Mouse (Mus musculus) intestine, embryonic 16.5 days (tissue): ENCODE measurements at regions not wholly inside any gene's neighbourhood (a gene's known extent, or its start where the extent isn't known, plus 50 kb on each side); places are given as distances from the start of the nearest gene placed in this dataset.

ENCODE experiments used
- ATAC-seq: fragments of 200-750 bp; cut with Nextera tagmentation; 2 replicates; pipeline ENCODE4 v1.8.0; 2017; ENCODE audit warnings: moderate TSS enrichment, moderate library complexity
- H3K27ac ChIP-seq: fragments of 300-500 bp; sonication (generic); 2 replicates; pipeline ENCODE4 v1.5.1; 2014; ENCODE audit warnings: mild to moderate bottlenecking, low read length
- H3K27me3 ChIP-seq: fragments of 300-500 bp; sonication (generic); replicated peaks from 2 replicates; pipeline ENCODE4 v1.6.1; 2014; ENCODE audit warnings: low read length, control low read depth, mixed read lengths; ENCODE audit not compliant: control insufficient read depth, insufficient read depth
- H3K36me3 ChIP-seq: fragments of 300-500 bp; sonication (generic); 2 replicates; pipeline ENCODE4 v1.6.1; 2014; ENCODE audit warnings: low read length, control low read depth; ENCODE audit not compliant: control insufficient read depth, insufficient read depth
- H3K4me1 ChIP-seq: fragments of 300-500 bp; sonication (generic); 2 replicates; pipeline ENCODE4 v1.6.1; 2014; ENCODE audit warnings: low read length, control low read depth, mixed read lengths; ENCODE audit not compliant: control insufficient read depth, insufficient read depth
- H3K4me2 ChIP-seq: fragments of 300-500 bp; sonication (generic); 2 replicates; pipeline ENCODE4 v1.6.1; 2014; ENCODE audit warnings: low read depth, low read length, control low read depth
- H3K4me3 ChIP-seq: fragments of 300-500 bp; sonication (generic); 2 replicates; pipeline ENCODE4 v1.5.1; 2014; ENCODE audit warnings: mild to moderate bottlenecking, low read length
- H3K9ac ChIP-seq: fragments of 300-500 bp; sonication (generic); 2 replicates; pipeline ENCODE4 v1.6.1; 2014; ENCODE audit warnings: low read depth, low read length
- H3K9me3 ChIP-seq: fragments of 300-500 bp; sonication (generic); 2 replicates; pipeline ENCODE4 v1.6.1; 2016; ENCODE audit warnings: low read length, control low read depth; ENCODE audit not compliant: control insufficient read depth
- WGBS: fragments of 180-500 bp; shearing (Covaris S2); extraction: QIAGEN DNeasy Blood & Tissue Kit; methylation state at CpG from one replicate; pipeline ENCODE4 v1.1.7; 2014; 5-methylcytosine and 5-hydroxymethylcytosine counted together

DNA sequence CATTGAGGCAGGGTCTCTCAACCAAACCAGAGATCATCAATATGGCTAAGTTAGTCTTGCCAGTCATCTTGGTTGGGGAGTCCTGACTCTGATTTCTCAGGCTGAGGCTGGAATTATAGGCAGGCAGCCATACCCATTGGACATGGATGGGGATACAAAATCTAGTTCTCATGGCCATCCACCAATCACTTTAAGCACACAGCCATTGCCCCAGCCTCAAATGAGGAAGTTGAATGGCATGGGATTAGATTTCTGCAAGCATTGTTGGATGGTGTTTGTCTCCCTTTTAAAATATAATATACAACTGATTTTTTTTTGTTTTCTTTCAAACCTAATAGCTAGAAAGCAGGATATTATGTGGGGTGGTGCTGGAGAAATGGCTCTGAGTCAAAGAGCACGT is 223.8 kb downstream of the Hace1 start:
- Histone ChIP-seq H3K4me2 (no peak overlapping the region), H3K27ac (no peak overlapping the region), H3K36me3 (no peaks in the 10 kb centered on the region), H3K4me3 (no peak overlapping the region), H3K27me3 (no peaks in the 10 kb centered on the region), H3K9me3 (no peaks in the 10 kb centered on the region), H3K4me1 (no peaks in the 10 kb centered on the region), H3K9ac (no peak overlapping the region)
- WGBS, result 43% methylated on average over 1 of the region's 1 CpGs
- ATAC-seq, result no peak

DNA sequence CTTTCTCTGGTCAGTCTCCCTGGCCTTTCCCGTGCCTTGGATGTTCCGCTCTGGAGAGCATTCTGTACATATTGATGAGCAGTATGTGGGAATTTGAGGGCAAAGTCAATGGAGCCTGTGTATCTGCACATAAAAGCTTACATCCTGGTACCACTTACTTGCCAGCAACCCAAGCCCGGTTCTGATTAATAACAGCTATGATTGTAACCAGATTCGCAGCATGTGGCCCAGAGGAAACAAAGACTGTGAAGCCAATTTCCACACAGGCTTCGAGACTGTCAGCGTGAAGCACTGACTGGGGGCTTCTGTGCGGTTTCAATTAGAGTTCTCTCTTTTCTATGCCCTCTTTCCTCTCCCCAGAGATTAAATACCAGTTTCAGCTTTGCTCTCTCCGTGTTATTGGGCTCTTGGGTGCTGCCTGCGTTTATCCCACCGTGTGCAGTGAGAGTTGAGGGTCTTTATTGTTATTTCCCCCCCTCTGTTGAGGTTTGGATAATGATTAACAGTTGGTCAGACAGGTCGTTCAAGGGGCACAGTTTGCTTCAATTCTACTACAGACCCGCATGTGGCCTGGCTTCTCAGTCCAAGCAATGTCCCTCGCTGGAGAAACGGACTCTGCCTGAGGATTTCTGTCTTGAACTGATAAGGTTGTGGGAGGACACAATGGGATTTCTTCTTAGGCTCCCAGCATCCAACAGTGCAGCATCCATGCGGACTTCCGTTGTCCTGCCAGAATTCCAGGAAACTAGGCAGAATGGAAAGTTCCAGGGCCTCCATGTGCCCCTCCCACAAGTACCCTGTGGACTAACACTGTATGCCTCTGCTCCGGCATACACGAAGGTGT is 229.6 kb downstream of the Hace1 start:
- Histone ChIP-seq H3K9me3 (no peaks in the 10 kb centered on the region), H3K4me1 (no peaks in the 10 kb centered on the region), H3K27ac (no peak overlapping the region), H3K27me3 (no peaks in the 10 kb centered on the region), H3K4me3 (no peak overlapping the region), H3K36me3 (no peaks in the 10 kb centered on the region), H3K9ac (no peak overlapping the region), H3K4me2 (no peak overlapping the region)
- WGBS, result 47% methylated on average over 18 of the region's 18 CpGs
- ATAC-seq, result peak; percentile 44; the same call in 1 of the 2 replicates

DNA sequence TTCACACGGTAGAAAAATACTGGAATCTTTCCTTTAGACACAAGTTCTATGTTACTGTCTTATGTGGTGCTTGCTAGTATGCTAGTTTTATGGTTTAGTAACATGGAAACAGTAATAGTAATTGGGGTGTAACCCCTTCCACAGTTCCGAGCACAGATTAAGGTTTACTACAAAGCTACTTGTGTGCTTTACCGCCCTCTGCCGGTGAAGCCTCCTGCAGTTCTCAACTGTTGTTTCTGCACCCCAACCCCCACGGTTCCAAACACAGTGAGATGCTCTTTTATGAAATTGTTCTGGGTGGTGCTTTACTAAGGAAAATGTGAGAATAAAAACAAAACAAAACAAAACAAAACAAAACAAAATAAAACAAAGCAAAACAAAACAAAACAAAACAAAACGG is 234.3 kb downstream of the Hace1 start:
- no peaks in the 10 kb centered on the region for H3K9me3 ChIP-seq
- H3K4me2 ChIP-seq, result no peak overlapping the region
- H3K27ac ChIP-seq, result no peak overlapping the region
- no peaks in the 10 kb centered on the region for H3K36me3 ChIP-seq
- H3K4me1 ChIP-seq, result no peaks in the 10 kb centered on the region
- H3K4me3 ChIP-seq, result no peak overlapping the region
- H3K27me3 ChIP-seq, result no peaks in the 10 kb centered on the region
- 52% methylated on average over 6 of the region's 6 CpGs for WGBS
- H3K9ac ChIP-seq, result no peak overlapping the region
- ATAC-seq, result no peak

DNA sequence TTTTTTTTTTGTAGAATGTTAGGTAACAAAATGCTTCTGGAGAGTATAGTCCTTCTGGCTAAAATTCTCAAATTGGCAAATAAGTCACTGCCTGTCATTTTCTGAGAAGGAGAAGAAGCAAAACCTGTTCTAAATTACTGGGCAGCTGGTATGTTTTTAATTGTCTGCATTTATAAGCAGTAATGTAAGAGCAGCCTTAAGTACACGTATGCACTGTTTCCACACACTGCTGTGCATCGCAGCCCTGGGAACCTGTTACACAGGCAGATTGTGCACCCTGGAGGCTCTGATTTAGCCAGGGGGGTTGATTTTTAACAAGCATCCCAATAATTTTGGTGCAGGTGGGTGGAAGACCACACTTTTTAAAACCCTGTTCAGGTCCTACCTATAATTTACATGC is 236.2 kb downstream of the Hace1 start:
- no peaks in the 10 kb centered on the region for H3K4me1 ChIP-seq
- no peaks in the 10 kb centered on the region for H3K27me3 ChIP-seq
- H3K9me3 ChIP-seq, result no peaks in the 10 kb centered on the region
- ATAC-seq, result no peak
- no peaks in the 10 kb centered on the region for H3K36me3 ChIP-seq
- no peak overlapping the region for H3K4me3 ChIP-seq
- H3K9ac ChIP-seq, result no peak overlapping the region
- WGBS, result 74% methylated on average over 2 of the region's 2 CpGs
- H3K4me2 ChIP-seq, result no peak overlapping the region
- no peak overlapping the region for H3K27ac ChIP-seq

DNA sequence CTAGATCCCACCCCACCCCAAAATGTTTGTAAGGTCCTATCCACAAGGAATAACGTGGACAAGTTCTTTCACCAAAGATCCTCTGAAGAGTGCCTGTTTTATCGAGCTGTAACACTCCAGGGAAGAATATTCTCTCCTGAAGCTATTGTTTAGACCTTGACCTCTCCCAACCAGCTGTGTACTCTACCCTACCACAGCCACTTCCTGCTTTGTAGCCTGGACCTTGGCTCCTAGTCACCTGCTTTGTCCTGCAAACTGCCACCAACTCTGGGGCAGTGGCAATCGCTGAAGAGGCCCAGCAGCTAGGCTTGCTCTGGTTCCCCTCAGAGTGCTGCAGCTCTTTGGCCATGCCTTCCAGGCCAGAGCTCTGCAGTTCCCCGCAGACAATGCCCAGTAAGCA is 239.1 kb downstream of the Hace1 start:
- peak; percentile 70 for ATAC-seq
- no peaks in the 10 kb centered on the region for H3K36me3 ChIP-seq
- no peak overlapping the region for H3K4me3 ChIP-seq
- H3K9ac ChIP-seq, result no peak overlapping the region
- H3K27me3 ChIP-seq, result no peaks in the 10 kb centered on the region
- no peaks in the 10 kb centered on the region for H3K9me3 ChIP-seq
- WGBS, result 81% methylated on average over 4 of the region's 4 CpGs
- no peak overlapping the region for H3K4me2 ChIP-seq
- no peaks in the 10 kb centered on the region for H3K4me1 ChIP-seq
- no peak overlapping the region for H3K27ac ChIP-seq

DNA sequence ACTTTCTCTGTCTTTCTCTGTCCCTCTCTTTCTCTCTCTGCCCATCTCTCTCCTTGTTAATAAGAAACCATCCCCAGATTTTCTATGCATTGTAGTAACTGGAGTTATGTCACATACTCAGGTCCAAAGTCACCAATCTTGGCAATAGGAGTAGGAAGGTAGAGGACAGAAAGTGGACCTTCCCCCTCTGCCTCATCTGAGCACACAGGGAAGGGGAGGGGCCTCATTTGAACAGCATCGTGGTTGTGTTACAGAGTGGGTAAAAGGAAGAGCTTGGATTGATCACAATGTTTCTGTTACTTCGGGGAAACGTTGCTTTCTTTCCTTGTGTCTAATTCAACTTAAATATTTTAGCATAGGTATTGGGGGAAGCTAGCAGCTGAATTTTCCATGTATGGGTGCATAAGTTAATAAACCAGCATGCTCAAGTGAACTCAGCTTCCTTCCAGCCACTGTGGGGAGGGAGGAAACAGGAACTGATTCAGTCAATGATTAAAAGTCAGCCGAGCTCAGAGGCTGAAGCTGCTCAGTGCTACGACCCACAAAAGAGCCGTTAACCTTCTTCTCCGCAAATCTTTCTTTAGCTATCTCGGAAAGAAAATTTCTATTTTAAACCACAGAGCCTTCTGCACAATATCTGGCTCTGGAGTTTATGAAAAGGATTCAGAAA is 243.5 kb downstream of the Hace1 start:
- no peak overlapping the region for H3K9ac ChIP-seq
- no peaks in the 10 kb centered on the region for H3K4me1 ChIP-seq
- H3K9me3 ChIP-seq, result no peaks in the 10 kb centered on the region
- no peak overlapping the region for H3K4me3 ChIP-seq
- no peaks in the 10 kb centered on the region for H3K36me3 ChIP-seq
- 29% methylated on average over 8 of the region's 8 CpGs for WGBS
- ATAC-seq, result peak; percentile 62; the same call in 1 of the 2 replicates
- H3K27me3 ChIP-seq, result no peaks in the 10 kb centered on the region
- H3K27ac ChIP-seq, result no peak overlapping the region
- H3K4me2 ChIP-seq, result no peak overlapping the region

DNA sequence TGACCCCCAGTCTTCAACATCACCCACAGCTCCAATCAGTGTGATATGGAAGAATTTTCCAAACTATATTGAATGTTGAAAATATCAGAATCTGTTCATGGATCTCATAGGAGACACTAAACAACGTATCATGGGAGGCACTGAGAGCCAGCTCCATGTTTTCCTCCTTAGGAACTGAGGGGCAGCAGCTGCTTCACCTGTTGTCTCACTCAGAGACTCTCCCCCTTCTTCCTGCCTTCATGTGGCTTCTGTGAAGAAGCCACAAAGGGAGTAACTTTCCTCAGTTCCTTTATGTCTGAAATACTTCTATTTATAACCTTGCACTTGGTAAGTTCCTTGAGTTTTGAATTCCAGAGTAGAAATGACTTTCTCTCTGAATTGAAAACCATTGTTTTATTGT is 244.6 kb downstream of the Hace1 start:
- Histone ChIP-seq H3K9me3 (no peaks in the 10 kb centered on the region), H3K4me1 (no peaks in the 10 kb centered on the region), H3K4me2 (no peak overlapping the region), H3K27me3 (no peaks in the 10 kb centered on the region), H3K4me3 (no peak overlapping the region), H3K36me3 (no peaks in the 10 kb centered on the region), H3K27ac (no peak overlapping the region), H3K9ac (no peak overlapping the region)
- ATAC-seq, result no peak
- 73% methylated on average over 1 of the region's 1 CpGs for WGBS

DNA sequence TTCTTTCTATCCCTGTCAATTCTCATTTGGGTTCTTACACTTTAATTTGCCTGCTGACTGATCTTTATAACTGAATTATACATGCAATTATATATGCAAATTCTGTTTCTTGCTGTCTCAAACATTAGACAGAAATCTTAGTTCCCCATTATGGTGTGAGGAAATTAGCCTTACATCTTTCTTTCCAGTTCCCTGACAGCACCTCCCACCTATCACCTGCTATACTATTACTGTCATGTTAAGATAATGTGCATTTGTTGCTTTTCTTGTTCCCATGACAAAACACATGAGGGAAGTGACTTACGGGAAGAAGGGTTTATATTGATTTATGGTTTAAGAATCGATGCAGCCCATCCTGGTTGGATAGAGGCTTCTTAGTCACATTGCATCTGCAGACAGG is 246.0 kb downstream of the Hace1 start:
- Histone ChIP-seq H3K36me3 (no peaks in the 10 kb centered on the region), H3K27ac (no peak overlapping the region), H3K9ac (no peak overlapping the region), H3K4me3 (no peak overlapping the region), H3K9me3 (no peaks in the 10 kb centered on the region), H3K27me3 (no peaks in the 10 kb centered on the region), H3K4me1 (no peaks in the 10 kb centered on the region), H3K4me2 (no peak overlapping the region)
- ATAC-seq, result no peak
- 74% methylated on average over 2 of the region's 2 CpGs for WGBS

DNA sequence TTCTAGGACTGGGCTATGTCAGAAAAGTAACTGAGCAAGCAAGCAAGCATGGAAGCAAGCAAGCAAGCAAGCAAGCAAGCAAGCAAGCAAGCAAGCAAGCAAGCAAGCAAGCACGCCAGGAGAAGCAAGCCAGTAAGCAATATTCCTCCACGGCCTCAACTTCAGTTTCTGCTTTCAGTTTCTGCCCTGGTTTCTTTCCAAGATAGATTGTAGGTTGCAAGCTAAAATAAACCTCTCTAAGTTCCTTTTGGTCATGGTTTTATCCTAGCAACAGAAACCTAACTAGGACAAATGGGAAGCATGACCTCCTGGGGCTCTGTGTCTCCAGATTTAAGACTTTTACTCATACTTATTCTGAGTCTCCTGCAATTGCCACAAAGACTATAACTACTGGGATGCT is 271.0 kb downstream of the Hace1 start:
- H3K27me3 ChIP-seq, result no peaks in the 10 kb centered on the region
- H3K4me2 ChIP-seq, result no peak overlapping the region
- no peaks in the 10 kb centered on the region for H3K4me1 ChIP-seq
- no peaks in the 10 kb centered on the region for H3K36me3 ChIP-seq
- 81% methylated on average over 2 of the region's 2 CpGs for WGBS
- H3K4me3 ChIP-seq, result no peak overlapping the region
- no peak overlapping the region for H3K9ac ChIP-seq
- H3K27ac ChIP-seq, result no peak overlapping the region
- no peaks in the 10 kb centered on the region for H3K9me3 ChIP-seq
- ATAC-seq, result no peak
